Mouse (Mus musculus): ENCODE measurements around the gene Gm21117. TPM values are rescaled to one million over a fixed set of nuclear protein-coding genes. Genes with fewer than 3 reads are reported as not detected.

Gm21117 gene
- not detected for polyA plus RNA-seq (2015; fragmentation: Illumina TruSeq; extraction: RNeasy Lipid Tissue Mini Kit (QIAGEN cat#74804); ENCODE audit: insufficient read depth, low read depth, low replicate concordance)

DNA sequence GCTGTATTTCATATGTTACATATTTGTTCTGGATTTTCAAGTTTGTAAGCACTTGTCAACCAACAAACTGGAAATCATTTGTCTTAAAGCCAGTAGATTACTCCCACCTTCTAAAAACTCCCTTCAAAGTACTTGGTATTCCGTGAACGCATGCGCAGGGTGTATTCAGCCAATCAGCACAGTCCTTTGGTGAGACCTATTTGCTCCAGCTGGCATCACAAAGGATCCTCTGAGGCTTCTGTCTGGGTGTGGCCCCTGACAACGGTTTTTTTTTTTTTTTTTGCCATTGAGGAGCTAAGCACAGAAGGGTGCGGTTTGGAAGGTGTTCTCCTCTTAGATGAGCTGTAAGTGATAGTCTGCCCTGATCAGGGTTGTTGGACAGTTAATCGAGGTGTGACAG lies at the start of gene Gm21117:
Gene Gm21117, plus strand, starts transcription at position 301 of the 400 bp plus-strand sequence.

All from pancreas, adult 10 weeks (tissue).